Mouse (Mus musculus) CH12.LX (cell line): ENCODE measurements around the gene Rpl27a. TPM values are rescaled to one million over a fixed set of nuclear protein-coding genes. Genes with fewer than 3 reads are reported as not detected.

Experiments used
- DNase-seq: peaks from one replicate; pipeline ENCODE4 v3.0.0-alpha.2; 2013; ENCODE audit errors: extremely low read depth
- H3K27ac ChIP-seq: 2 replicates; pipeline ENCODE4 v1.5.1; 2012; ENCODE audit warnings: low read depth, mild to moderate bottlenecking, control low read depth, moderate library complexity; ENCODE audit not compliant: insufficient read depth
- H3K27me3 ChIP-seq: replicated peaks from 2 replicates; pipeline ENCODE3; 2012; ENCODE audit warnings: inconsistent platforms
- H3K36me3 ChIP-seq, 2 experiments: replicated peaks in 1 of 2; 2 replicates each; pipeline versions ENCODE3 to v1.6.1; 2012; ENCODE audit warnings: inconsistent platforms in 1 of 2, low read length in 1 of 2, mild to moderate bottlenecking in 1 of 2, mixed read lengths in 1 of 2, moderate library complexity in 1 of 2; ENCODE audit not compliant: control insufficient read depth in 1 of 2, insufficient read depth in 1 of 2
- H3K4me1 ChIP-seq, 2 experiments: 2 replicates each; pipeline ENCODE4 v1.6.1; 2012; ENCODE audit warnings: inconsistent platforms in 1 of 2, moderate library complexity in 1 of 2; ENCODE audit not compliant: insufficient read depth in 2 of 2, control insufficient read depth in 1 of 2
- H3K4me2 ChIP-seq: 2 replicates; pipeline ENCODE4 v1.6.1; 2012; ENCODE audit warnings: low read depth, mild to moderate bottlenecking, control low read depth; ENCODE audit not compliant: poor library complexity, insufficient read depth, severe bottlenecking
- H3K4me3 ChIP-seq, 3 experiments: fragments of 150-350 bp in 1 of 3; sonication (generic) in 1 of 3; replicated peaks in 1 of 3; 2 replicates each; pipeline versions ENCODE3 to v1.5.1; 2011 to 2012; ENCODE audit warnings: low read depth in 2 of 3, low read length in 2 of 3, mild to moderate bottlenecking in 2 of 3, moderate library complexity in 2 of 3, control low read depth in 1 of 3, improper control_type of control experiment in 1 of 3, inconsistent platforms in 1 of 3, mixed read lengths in 1 of 3; ENCODE audit not compliant: poor library complexity in 1 of 3
- H3K79me2 ChIP-seq: replicated peaks from 2 replicates; pipeline ENCODE4 v1.6.1; 2012; ENCODE audit warnings: mild to moderate bottlenecking, moderate library complexity; ENCODE audit not compliant: control insufficient read depth, poor library complexity, insufficient read depth, severe bottlenecking; ENCODE audit errors: extremely low read depth
- H3K9ac ChIP-seq: 2 replicates; pipeline ENCODE4 v1.6.1; 2012; ENCODE audit warnings: low read depth, mild to moderate bottlenecking, control low read depth, moderate library complexity; ENCODE audit not compliant: insufficient read depth
- H3K9me3 ChIP-seq: replicated peaks from 2 replicates; pipeline ENCODE3; 2012; ENCODE audit warnings: low read length, inconsistent platforms, mixed read lengths
- BHLHE40 ChIP-seq: IDR thresholded peaks from 2 replicates; pipeline ENCODE4 v1.6.1; 2011; ENCODE audit warnings: mild to moderate bottlenecking, low read depth, low read length, improper control_type of control experiment
- CHD2 ChIP-seq: IDR thresholded peaks from 2 replicates; pipeline ENCODE4 v1.6.1; 2011; ENCODE audit warnings: low read length, improper control_type of control experiment
- CTCF ChIP-seq, 2 experiments: IDR thresholded peaks in 1 of 2; conservative IDR thresholded peaks in 1 of 2; 2 replicates each; pipeline ENCODE4 v1.5.1; 2011 to 2012; ENCODE audit warnings: low read depth in 2 of 2, low read length in 2 of 2, improper control_type of control experiment in 1 of 2, inconsistent platforms in 1 of 2, mild to moderate bottlenecking in 1 of 2, moderate library complexity in 1 of 2
- ELF1 ChIP-seq: IDR thresholded peaks from 2 replicates; pipeline ENCODE4 v1.6.1; 2014; ENCODE audit warnings: low read depth, mild to moderate bottlenecking, inconsistent platforms, low read length, improper control_type of control experiment
- ETS1 ChIP-seq: conservative IDR thresholded peaks from 2 replicates; pipeline ENCODE4 v1.6.1; 2012; ENCODE audit warnings: low read depth, mild to moderate bottlenecking, inconsistent platforms, low read length, improper control_type of control experiment, moderate library complexity
- GABPA ChIP-seq: IDR thresholded peaks from 2 replicates; pipeline ENCODE4 v1.6.1; 2012; ENCODE audit warnings: low read depth, low read length, improper control_type of control experiment, inconsistent platforms; ENCODE audit not compliant: insufficient replicate concordance
- IRF4 ChIP-seq: IDR thresholded peaks from 2 replicates; pipeline ENCODE4 v1.6.1; 2014; ENCODE audit warnings: low read depth, mild to moderate bottlenecking, inconsistent platforms, low read length, improper control_type of control experiment
- JUND ChIP-seq: conservative IDR thresholded peaks from 2 replicates; pipeline ENCODE4 v1.6.1; 2011; ENCODE audit warnings: low read depth, low read length, improper control_type of control experiment
- KAT2A ChIP-seq: IDR thresholded peaks from 2 replicates; pipeline ENCODE4 v1.6.1; 2012; ENCODE audit warnings: low read length, improper control_type of control experiment, inconsistent platforms; ENCODE audit not compliant: insufficient replicate concordance
- MAFK ChIP-seq: IDR thresholded peaks from 2 replicates; pipeline ENCODE4 v1.6.1; 2011; ENCODE audit warnings: low read length, improper control_type of control experiment; ENCODE audit not compliant: insufficient replicate concordance
- MAX ChIP-seq: IDR thresholded peaks from 2 replicates; pipeline ENCODE4 v1.6.1; 2011; ENCODE audit warnings: low read length, improper control_type of control experiment
- MAZ ChIP-seq: IDR thresholded peaks from 2 replicates; pipeline ENCODE4 v1.6.1; 2012; ENCODE audit warnings: low read depth, mild to moderate bottlenecking, inconsistent platforms, low read length, improper control_type of control experiment, moderate library complexity
- MXI1 ChIP-seq: IDR thresholded peaks from 2 replicates; pipeline ENCODE4 v1.6.1; 2011; ENCODE audit warnings: mild to moderate bottlenecking, low read depth, low read length, improper control_type of control experiment
- MYC ChIP-seq: IDR thresholded peaks from 2 replicates; pipeline ENCODE4 v1.6.1; 2011; ENCODE audit warnings: low read depth, mild to moderate bottlenecking, improper control_type of control experiment, low read length
- NRF1 ChIP-seq: IDR thresholded peaks from 2 replicates; pipeline ENCODE4 v1.6.1; 2014; ENCODE audit warnings: low read depth, mild to moderate bottlenecking, inconsistent platforms, low read length, improper control_type of control experiment, moderate library complexity
- PAX5 ChIP-seq: IDR thresholded peaks from 2 replicates; pipeline ENCODE4 v1.6.1; 2012; ENCODE audit warnings: low read length, inconsistent platforms, mixed read lengths
- POLR2A ChIP-seq: IDR thresholded peaks from 2 replicates; pipeline ENCODE4 v1.6.1; 2011; ENCODE audit warnings: low read depth, mild to moderate bottlenecking, improper control_type of control experiment, low read length
- RAD21 ChIP-seq: IDR thresholded peaks from 2 replicates; pipeline ENCODE4 v1.6.1; 2011; ENCODE audit warnings: low read depth, mild to moderate bottlenecking, low read length, improper control_type of control experiment, moderate library complexity
- RCOR1 ChIP-seq: conservative IDR thresholded peaks from 2 replicates; pipeline ENCODE4 v1.6.1; 2012; ENCODE audit warnings: low read depth, mild to moderate bottlenecking, inconsistent platforms, low read length, improper control_type of control experiment
- SIN3A ChIP-seq: IDR thresholded peaks from 2 replicates; pipeline ENCODE4 v1.6.1; 2012; ENCODE audit warnings: low read length, improper control_type of control experiment, inconsistent platforms
- SMC3 ChIP-seq: IDR thresholded peaks from 2 replicates; pipeline ENCODE4 v1.6.1; 2011; ENCODE audit warnings: low read depth, low read length, improper control_type of control experiment
- TCF12 ChIP-seq: IDR thresholded peaks from 2 replicates; pipeline ENCODE4 v1.6.1; 2014; ENCODE audit warnings: low read depth, mild to moderate bottlenecking, inconsistent platforms, low read length, improper control_type of control experiment
- UBTF ChIP-seq: IDR thresholded peaks from 2 replicates; pipeline ENCODE4 v1.6.1; 2012; ENCODE audit warnings: low read depth, mild to moderate bottlenecking, inconsistent platforms, low read length, improper control_type of control experiment, moderate library complexity
- ZKSCAN1 ChIP-seq: IDR thresholded peaks from 2 replicates; pipeline ENCODE4 v1.6.1; 2012; ENCODE audit warnings: low read depth, inconsistent platforms, low read length, improper control_type of control experiment, borderline replicate concordance
- ZMIZ1 ChIP-seq: IDR thresholded peaks from 2 replicates; pipeline ENCODE4 v1.6.1; 2012; ENCODE audit warnings: low read depth, mild to moderate bottlenecking, inconsistent platforms, low read length, improper control_type of control experiment
- dilution Hi-C: fragments of 300-500 bp; cut with MboI; formaldehyde crosslinking; loops from 2 replicates; pipeline ENCODE4 v1.14.3; 2020; ENCODE audit warnings: low sequenced_read_pairs; ENCODE audit not compliant: extremely low pct_unique_long_range_greater_than_20kb, extremely low pct_ligation_motif_present
- in situ Hi-C: fragments of 300-500 bp; cut with MboI; formaldehyde crosslinking; loops from 3 replicates; pipeline ENCODE4 v1.14.3; 2019; ENCODE audit warnings: low sequenced_read_pairs, low pct_ligation_motif_present, low pct_unique_long_range_greater_than_20kb, mixed read lengths
- polyA plus RNA-seq: library from polyadenylated mRNA; unstranded; fragments of >175 nt; gene quantifications from 2 replicates; pipeline ENCODE4 v1.2.1, GENCODE M21; 2012; ENCODE audit warnings: low read depth; ENCODE audit not compliant: insufficient read length
- total RNA-seq, 2 experiments: library from RNA; depleted of rRNA; stranded (reverse); fragments of 300-350 nt in 1 of 2; fragments of >200 nt in 1 of 2; gene quantifications; 2 replicates each; pipeline ENCODE4 v1.2.3; 2012 to 2014

Rpl27a gene
- total and polyA plus RNA-seq, 3 experiments: 230 to 1,338 (median 1,216) TPM

GRCm38 (mm10) chr7:109480765-109481197, 38.2 kb upstream of the Rpl27a start:
- H3K4me1 ChIP-seq: peaks cover 0 to 29% of the 10 kb centered on the region in 2 experiments; a peak in 2 of 4 replicates
- H3K9ac ChIP-seq: no peak overlapping the region
- H3K79me2 ChIP-seq: no peaks in the 10 kb centered on the region
- dilution Hi-C loops (no loop called here), in situ Hi-C loops (no loop called here)
- H3K4me3 ChIP-seq: peak overlapping the region in 2 of 3 experiments; percentile 22 to 32
- TF ChIP-seq ETS1: 0 out of 2 replicates have a peak, but pooled peaks have one; percentile 28
- TF ChIP-seq ELF1: 0 out of 2 replicates have a peak, but pooled peaks have one; percentile 9
- peak; percentile 28; the same call in 1 of the 2 replicates for TF ChIP-seq NRF1
- peak; percentile 39 for TF ChIP-seq RAD21
- TF ChIP-seq MAX: peak; percentile 15; the same call in 1 of the 2 replicates
- TF ChIP-seq IRF4: peak; percentile 56; the same call in 1 of the 2 replicates
- no peak for TF ChIP-seq BHLHE40
- no peak for TF ChIP-seq PAX5
- TF ChIP-seq MYC: peak; percentile 39; the same call in 1 of the 2 replicates
- TF ChIP-seq CTCF (conservative IDR thresholded peaks at IDR 0.05 in 1 of 2, IDR thresholded peaks at IDR 0.05 in 1 of 2; ENCODE audit: low read depth in 2 of 2, low read length in 2 of 2): peak; percentile 3 to 64; a peak in 2 of 4 replicates
- no peak for TF ChIP-seq UBTF
- peak; percentile 41; the same call in 1 of the 2 replicates for TF ChIP-seq TCF12
- peak; percentile 37; the same call in 1 of the 2 replicates for TF ChIP-seq MXI1
- peak; percentile 53 for TF ChIP-seq SMC3
- no peak for TF ChIP-seq MAFK
- H3K9me3 ChIP-seq: no peaks in the 10 kb centered on the region
- peak; percentile 66 for DNase-seq
- H3K4me2 ChIP-seq: peak overlapping the region; percentile 48
- no peak overlapping the region for H3K27ac ChIP-seq
- no peaks in the 10 kb centered on the region for H3K36me3 ChIP-seq
- no peaks in the 10 kb centered on the region for H3K27me3 ChIP-seq

DNA sequence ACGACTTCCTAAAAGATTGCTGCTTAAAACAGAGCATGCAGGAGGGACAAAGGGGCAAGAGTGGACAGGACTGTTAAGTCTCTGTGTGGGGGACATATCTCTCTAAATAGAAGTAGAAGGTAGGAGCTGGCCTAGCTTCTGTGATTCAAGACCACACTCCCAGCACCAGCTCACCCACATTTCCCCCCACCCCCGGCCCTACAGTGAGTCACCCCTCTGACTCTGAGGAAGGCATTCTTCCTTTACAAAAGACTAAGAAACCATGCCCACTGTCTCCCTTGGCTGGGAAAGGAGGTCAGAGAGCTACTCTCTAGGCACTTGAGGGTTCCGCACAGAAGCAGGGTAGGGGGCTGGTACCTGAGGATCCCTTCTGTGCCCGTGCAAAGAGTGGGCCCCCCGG, 34.7 kb upstream of the Rpl27a start:
- no peak overlapping the region for H3K4me3 ChIP-seq
- in situ Hi-C loops (no loop called here), dilution Hi-C loops (no loop called here)
- no peak overlapping the region for H3K4me2 ChIP-seq
- no peaks in the 10 kb centered on the region for H3K36me3 ChIP-seq
- no peaks in the 10 kb centered on the region for H3K9me3 ChIP-seq
- no peak overlapping the region for H3K27ac ChIP-seq
- no peaks in the 10 kb centered on the region for H3K27me3 ChIP-seq
- H3K79me2 ChIP-seq: no peaks in the 10 kb centered on the region
- no peak for TF ChIP-seq GABPA
- no peak for TF ChIP-seq JUND
- no peak for TF ChIP-seq MAZ
- TF ChIP-seq RCOR1: no peak
- no peak for TF ChIP-seq POLR2A
- no peak for TF ChIP-seq SIN3A
- no peak for TF ChIP-seq CHD2
- TF ChIP-seq ZMIZ1: no peak
- TF ChIP-seq RAD21: no peak
- no peak for TF ChIP-seq BHLHE40
- TF ChIP-seq PAX5: no peak
- no peak for TF ChIP-seq KAT2A
- no peak for TF ChIP-seq ZKSCAN1
- DNase-seq: no peak
- H3K4me1 ChIP-seq: peaks cover 0 to 27% of the 10 kb centered on the region in 2 experiments; a peak in 2 of 4 replicates
- no peak overlapping the region for H3K9ac ChIP-seq
